Mouse (Mus musculus) layer of hippocampus, adult 6 months (tissue): ENCODE results near the gene B630019K06Rik. TPM values are rescaled to one million over a fixed set of nuclear protein-coding genes. Genes with fewer than 3 reads are reported as not detected.

Experiments
- long read RNA-seq, 2 experiments: library from polyadenylated mRNA; unstranded; transcript quantifications; one replicate each; pipeline ENCODE4 v2.0.0; 2019 to 2020
- polyA plus RNA-seq: library from polyadenylated mRNA; unstranded; fragments of <200 nt; fragmentation: Nextera tagmentation; gene quantifications from 2 replicates; pipeline ENCODE4 v1.2.3, GENCODE M21; 2021

The B630019K06Rik gene
- 5.2 and 6.2 TPM in 2 replicates for polyA plus RNA-seq
- long read RNA-seq, experiment 1, transcript B630019K06Rik-201 (1 exons, 2,583 nt) = major isoform, 23 of 23 reads
- long read RNA-seq, experiment 1, partial matches to known transcripts = 0 of 23 reads
- long read RNA-seq, experiment 1, other reads (novel, unspliced or antisense) = 0 of 23 reads
- long read RNA-seq, experiment 2, transcript B630019K06Rik-201 (1 exons, 2,583 nt) = major isoform, 112 of 113 reads
- long read RNA-seq, experiment 2, partial matches to known transcripts = 0 of 113 reads
- long read RNA-seq, experiment 2, other reads (novel, unspliced or antisense) = 1 of 113 reads

DNA sequence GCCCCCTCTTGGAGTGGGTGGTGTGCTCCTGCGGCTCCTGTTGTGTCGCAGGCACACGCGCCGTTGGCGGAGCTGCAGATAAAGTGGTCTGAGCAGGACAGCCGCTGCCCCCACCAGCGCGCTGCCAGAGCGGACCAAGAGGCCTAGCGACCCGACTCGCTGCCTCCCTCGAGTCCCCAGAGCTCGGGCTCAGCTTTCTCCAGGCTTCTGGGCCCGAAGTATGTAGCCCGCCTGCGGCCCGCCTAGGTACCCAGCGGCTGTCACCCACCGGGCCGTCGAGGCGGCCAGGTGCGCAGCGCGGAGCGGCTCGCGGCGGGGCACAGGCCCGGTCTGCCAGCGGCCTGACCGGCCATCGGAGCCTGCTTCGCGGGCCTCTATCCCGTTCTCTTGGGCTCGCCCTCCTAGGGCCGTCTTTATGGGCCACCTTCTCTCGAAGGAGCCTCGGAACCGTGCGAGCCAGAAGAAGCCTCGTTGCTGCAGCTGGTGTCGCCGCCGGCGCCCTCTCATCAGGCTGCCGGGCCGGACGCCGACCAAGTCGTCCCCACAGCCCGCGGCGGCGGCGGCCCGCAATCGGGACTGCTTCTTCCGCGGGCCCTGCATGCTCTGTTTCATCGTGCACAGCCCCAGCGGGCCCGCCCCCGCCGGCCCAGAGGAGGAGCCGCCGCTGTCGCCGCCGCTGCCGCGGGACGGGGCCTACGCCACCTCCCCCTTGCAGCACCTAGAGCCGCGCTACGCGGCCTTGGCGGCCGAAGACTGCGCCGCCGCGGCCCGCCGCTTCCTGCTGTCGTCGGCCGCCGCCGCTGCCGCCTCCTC lies at the start of gene B630019K06Rik:
TSS of gene B630019K06Rik (plus strand) at position 40 of the 813 bp plus-strand sequence.

GRCm38 (mm10) chrX:8843694-8844093 lies 48.5 kb upstream of the B630019K06Rik start, which contains the start of gene Gm6592:
Gm6592 (plus strand) TSS chrX:8843994.

GRCm38 (mm10) chrX:8873953-8874352 lies 18.2 kb upstream of the B630019K06Rik start, which contains the start of gene Gm5751:
Gm5751 (plus strand) TSS chrX:8874253.

Other genes starting within 250 kb of the B630019K06Rik start
- not detected in 2 replicates for gene Ssxb8, start 201.5 kb upstream of the B630019K06Rik start, polyA plus RNA-seq
- gene Ssx9, start 143.9 kb upstream of the B630019K06Rik start, polyA plus RNA-seq = not detected in 2 replicates
- gene Ssxb5, start 88.7 kb upstream of the B630019K06Rik start, polyA plus RNA-seq = not detected in 2 replicates
- not detected in 2 replicates for gene Gm6592, start 48.4 kb upstream of the B630019K06Rik start, polyA plus RNA-seq
- gene Gm5751, start 18.1 kb upstream of the B630019K06Rik start, polyA plus RNA-seq = not detected in 2 replicates
- not detected in 2 replicates for gene Fthl17b, start 70.6 kb downstream of the B630019K06Rik start, polyA plus RNA-seq
- gene Fthl17c, start 84.2 kb downstream of the B630019K06Rik start, polyA plus RNA-seq = not detected in 2 replicates
- not detected in 2 replicates for gene Fthl17d, start 94.4 kb downstream of the B630019K06Rik start, polyA plus RNA-seq
- not detected in 2 replicates for gene Fthl17e, start 141.1 kb downstream of the B630019K06Rik start, polyA plus RNA-seq
- not detected in 2 replicates for gene Fthl17f, start 170.6 kb downstream of the B630019K06Rik start, polyA plus RNA-seq
- not detected in 2 replicates for gene 4930402K13Rik, start 212.2 kb downstream of the B630019K06Rik start, polyA plus RNA-seq